Mouse (Mus musculus): Measurements from ENCODE around the gene a.
"Not testable (repeated sequence)": the region's sequence is repeated elsewhere in the genome, so short reads cannot be mapped to it uniquely, and the experiment has no call there.

DNA sequence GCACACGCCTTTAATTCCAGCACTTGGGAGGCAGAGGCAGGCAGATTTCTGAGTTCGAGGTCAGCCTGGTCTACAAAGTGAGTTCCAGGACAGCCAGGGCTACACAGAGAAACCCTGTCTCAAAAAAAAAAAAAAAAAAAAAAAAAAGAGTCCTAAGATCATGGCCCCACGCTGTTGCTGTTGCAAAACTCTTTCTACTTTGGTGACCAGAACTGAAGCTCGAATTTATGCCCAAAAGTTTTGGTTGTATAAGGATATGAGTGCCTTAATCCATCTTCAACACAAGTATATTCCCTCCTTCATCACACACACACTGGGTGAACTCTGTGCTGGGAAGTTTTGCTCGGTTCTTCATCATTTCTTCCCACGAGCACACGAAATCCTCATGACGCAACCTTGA lies 262.3 kb downstream of the a start:
- not testable (repeated sequence) for TF ChIP-seq GATA1 (IDR thresholded peaks at IDR 0.05; ENCODE audit: borderline replicate concordance, low read length); CTCF (IDR thresholded peaks at IDR 0.05; ENCODE audit: low read depth, low read length)

Measured in G1E (cell line).